Mouse (Mus musculus) liver, adult (tissue): ENCODE measurements around the gene Gdf7.

ENCODE experiments used
- GATA4 ChIP-seq: IDR thresholded peaks from 2 replicates; pipeline ENCODE4 v1.6.1; 2014; ENCODE audit warnings: mild to moderate bottlenecking, low read length; ENCODE audit not compliant: insufficient replicate concordance

Gdf7 gene

GRCm38 (mm10) chr12:8291157-8291853 lies 10.4 kb downstream of the Gdf7 start:
- no peak for TF ChIP-seq GATA4

- TF ChIP-seq GATA4, result no peak
Observed at GRCm38 (mm10) chr12:8289499-8289898, 12.3 kb downstream of the Gdf7 start.

- TF ChIP-seq GATA4, result no peak
Observed at GRCm38 (mm10) chr12:8289099-8289498, 12.7 kb downstream of the Gdf7 start.

- no peak for TF ChIP-seq GATA4
Observed at GRCm38 (mm10) chr12:8287970-8288369, 13.8 kb downstream of the Gdf7 start.

- peak; percentile 39; the same call in 1 of the 2 replicates for TF ChIP-seq GATA4
Observed at GRCm38 (mm10) chr12:8281225-8282017, 20.3 kb downstream of the Gdf7 start.

- TF ChIP-seq GATA4, result no peak
Observed at GRCm38 (mm10) chr12:8275424-8275823, 26.3 kb downstream of the Gdf7 start.

- no peak for TF ChIP-seq GATA4
Observed at GRCm38 (mm10) chr12:8273471-8274171, 28.1 kb downstream of the Gdf7 start.

- peak; percentile 16; the same call in 1 of the 2 replicates for TF ChIP-seq GATA4
Observed at GRCm38 (mm10) chr12:8271405-8271804, 30.3 kb downstream of the Gdf7 start.

- TF ChIP-seq GATA4, result no peak
Observed at GRCm38 (mm10) chr12:8269627-8270026, 32.1 kb downstream of the Gdf7 start.

- TF ChIP-seq GATA4, result no peak
Observed at GRCm38 (mm10) chr12:8266311-8266710, 35.4 kb downstream of the Gdf7 start.

GRCm38 (mm10) chr12:8260297-8260696 lies 41.5 kb downstream of the Gdf7 start:
- no peak for TF ChIP-seq GATA4
